Mouse (Mus musculus) monocyte, adult 5-6 weeks (primary cell): ENCODE measurements at regions not wholly inside any gene's neighbourhood (a gene's known extent, or its start where the extent isn't known, plus 50 kb on each side); places are given as distances from the start of the nearest gene placed in this dataset.

Source experiments
- ATAC-seq: fragments of 153-309, 156-312 bp; replicated peaks from 2 replicates; pipeline ENCODE4 v1.8.0; 2017; ENCODE audit warnings: mild to moderate bottlenecking; ENCODE audit not compliant: low TSS enrichment, insufficient number of reproducible peaks, severe bottlenecking, poor library complexity, low FRiP score

- ATAC-seq = no peak
Measured at GRCm38 (mm10) chr6:51065156-51065555, 367.3 kb upstream of the Nfe2l3 start.

- no peak for ATAC-seq
Measured at GRCm38 (mm10) chr6:51067332-51067731, 365.1 kb upstream of the Nfe2l3 start.

- ATAC-seq = no peak
Measured at GRCm38 (mm10) chr6:51069945-51070344, 362.5 kb upstream of the Nfe2l3 start.

GRCm38 (mm10) chr6:51071243-51071642 is 361.2 kb upstream of the Nfe2l3 start:
- ATAC-seq = no peak

GRCm38 (mm10) chr6:51075026-51075425 is 357.4 kb upstream of the Nfe2l3 start:
- no peak for ATAC-seq

GRCm38 (mm10) chr6:51076861-51077768 is 355.4 kb upstream of the Nfe2l3 start:
- ATAC-seq = no peak

GRCm38 (mm10) chr6:51077769-51078096 is 354.7 kb upstream of the Nfe2l3 start:
- ATAC-seq = no peak

GRCm38 (mm10) chr6:51078353-51078966 is 354.0 kb upstream of the Nfe2l3 start:
- no peak for ATAC-seq

GRCm38 (mm10) chr6:51078967-51079355 is 353.5 kb upstream of the Nfe2l3 start:
- no peak for ATAC-seq

GRCm38 (mm10) chr6:51081056-51081455 is 351.4 kb upstream of the Nfe2l3 start:
- ATAC-seq = no peak

- ATAC-seq = no peak
Measured at GRCm38 (mm10) chr6:51084656-51085055, 347.8 kb upstream of the Nfe2l3 start.

GRCm38 (mm10) chr6:51085547-51085946 is 346.9 kb upstream of the Nfe2l3 start:
- ATAC-seq = no peak

GRCm38 (mm10) chr6:51086347-51086746 is 346.1 kb upstream of the Nfe2l3 start:
- ATAC-seq = no peak

- no peak for ATAC-seq
Measured at GRCm38 (mm10) chr6:51087806-51088205, 344.7 kb upstream of the Nfe2l3 start.

GRCm38 (mm10) chr6:51088641-51089372 is 343.7 kb upstream of the Nfe2l3 start:
- no peak for ATAC-seq

GRCm38 (mm10) chr6:51093196-51093595 is 339.3 kb upstream of the Nfe2l3 start:
- no peak for ATAC-seq

- no peak for ATAC-seq
Measured at GRCm38 (mm10) chr6:51094304-51094703, 338.2 kb upstream of the Nfe2l3 start.

GRCm38 (mm10) chr6:51097488-51097887 is 335.0 kb upstream of the Nfe2l3 start:
- no peak for ATAC-seq

- ATAC-seq = no peak
Measured at GRCm38 (mm10) chr6:51100341-51100740, 332.1 kb upstream of the Nfe2l3 start.

- no peak for ATAC-seq
Measured at GRCm38 (mm10) chr6:51103236-51103635, 329.2 kb upstream of the Nfe2l3 start.
